Mouse (Mus musculus) forebrain, postnatal 0 days (tissue): Measurements from ENCODE around the gene Gm6377. TPM values are rescaled to one million over a fixed set of nuclear protein-coding genes. Genes with fewer than 3 reads are reported as not detected.

ENCODE experiments used
- ATAC-seq: fragments of 200-750 bp; cut with Nextera tagmentation; 2 replicates; pipeline ENCODE4 v1.8.0; 2017; ENCODE audit warnings: mild to moderate bottlenecking, moderate library complexity
- DNase-seq: peaks from one replicate; pipeline ENCODE4 v3.0.0-alpha.2; 2015
- H3K27ac ChIP-seq: fragments of 300-500 bp; sonication (generic); 2 replicates; pipeline ENCODE4 v1.5.1; 2014; ENCODE audit warnings: low read depth, mild to moderate bottlenecking, antibody characterized with exemption, low read length, moderate library complexity, mixed read lengths
- H3K27me3 ChIP-seq: fragments of 300-500 bp; sonication (generic); 2 replicates; pipeline ENCODE4 v1.6.1; 2014; ENCODE audit warnings: mild to moderate bottlenecking, low read length, mixed read lengths; ENCODE audit not compliant: insufficient read depth
- H3K36me3 ChIP-seq: fragments of 300-500 bp; sonication (generic); 2 replicates; pipeline ENCODE4 v1.6.1; 2014; ENCODE audit warnings: mild to moderate bottlenecking, moderate library complexity; ENCODE audit not compliant: insufficient read depth
- H3K4me1 ChIP-seq: fragments of 300-500 bp; sonication (generic); 2 replicates; pipeline ENCODE4 v1.6.1; 2014; ENCODE audit warnings: antibody characterized with exemption; ENCODE audit not compliant: insufficient read depth
- H3K4me2 ChIP-seq: fragments of 300-500 bp; sonication (generic); 2 replicates; pipeline ENCODE4 v1.6.1; 2014; ENCODE audit warnings: low read depth, mild to moderate bottlenecking, moderate library complexity
- H3K4me3 ChIP-seq: fragments of 300-500 bp; sonication (generic); 2 replicates; pipeline ENCODE4 v1.5.1; 2014; ENCODE audit warnings: low read depth, low read length, mixed read lengths
- H3K9ac ChIP-seq: fragments of 300-500 bp; sonication (generic); 2 replicates; pipeline ENCODE4 v1.6.1; 2014; ENCODE audit warnings: mild to moderate bottlenecking
- H3K9me3 ChIP-seq: fragments of 300-500 bp; sonication (generic); 2 replicates; pipeline ENCODE4 v1.6.1; 2016; ENCODE audit warnings: low read length
- CTCF ChIP-seq: sonication (generic); IDR thresholded peaks from 2 replicates; pipeline ENCODE4 v1.5.1; 2016; ENCODE audit warnings: antibody characterized with exemption, control low read depth, low read depth
- WGBS: fragments of 180-500 bp; shearing (Covaris S2); extraction: QIAGEN DNeasy Blood & Tissue Kit; methylation state at CpG from one replicate; pipeline ENCODE4 v1.1.7; 2014; 5-methylcytosine and 5-hydroxymethylcytosine counted together
- polyA plus RNA-seq: library from polyadenylated mRNA; unstranded; fragments of >200 nt; fragmentation: Nextera tagmentation; extraction: Ambion mirVana; gene quantifications from 2 replicates; pipeline ENCODE4 v1.2.1, GENCODE M21; 2015
- total RNA-seq: library from RNA; depleted of rRNA; stranded (reverse); fragments of >200 nt; gene quantifications from 2 replicates; pipeline ENCODE4 v1.2.3, GENCODE M21; 2014; rRNA removed

The Gm6377 gene
- total RNA-seq (0.38 TPM in 1 of 2 replicates, not detected in the other), polyA plus RNA-seq (0.06 TPM in 2 replicates)

GRCm38 (mm10) chrX:109196468-109196867 is at the start of gene Gm6377:
Gene Gm6377, plus strand, starts transcription at chrX:109196756.
- no peaks in the 10 kb centered on the region for H3K4me1 ChIP-seq
- 74% methylated on average over 4 of the region's 4 CpGs for WGBS

GRCm38 (mm10) chrX:109147108-109147507 is 49.4 kb upstream of the Gm6377 start:
- ATAC-seq (no peak), DNase-seq (no peak)
- Histone ChIP-seq H3K4me1 (no peaks in the 10 kb centered on the region), H3K27ac (no peak overlapping the region), H3K4me2 (no peak overlapping the region), H3K27me3 (no peaks in the 10 kb centered on the region), H3K9ac (no peak overlapping the region), H3K9me3 (no peaks in the 10 kb centered on the region), H3K4me3 (no peak overlapping the region), H3K36me3 (no peaks in the 10 kb centered on the region)
- WGBS, result 89% methylated on average over 3 of the region's 3 CpGs
- TF ChIP-seq CTCF, result no peak

More at GRCm38 (mm10) chrX:109196468-109196867, at the start of gene Gm6377:
- H3K27ac ChIP-seq, result no peak within 1 kb of the TSS
- no peak for ATAC-seq
- no peak within 1 kb of the TSS for H3K4me3 ChIP-seq
- H3K9me3 ChIP-seq, result no peaks in the 10 kb centered on the region
- TF ChIP-seq CTCF, result no peak
- H3K9ac ChIP-seq, result no peak within 1 kb of the TSS
- no peaks in the 10 kb centered on the region for H3K36me3 ChIP-seq
- H3K4me2 ChIP-seq, result no peak within 1 kb of the TSS
- no peaks in the 10 kb centered on the region for H3K27me3 ChIP-seq
- no peak for DNase-seq

GRCm38 (mm10) chrX:109151228-109151627 is 45.3 kb upstream of the Gm6377 start:
- Histone ChIP-seq H3K9ac (no peak overlapping the region), H3K27ac (no peak overlapping the region), H3K9me3 (no peaks in the 10 kb centered on the region), H3K4me3 (no peak overlapping the region), H3K4me1 (no peaks in the 10 kb centered on the region), H3K36me3 (no peaks in the 10 kb centered on the region), H3K4me2 (no peak overlapping the region), H3K27me3 (no peaks in the 10 kb centered on the region)
- TF ChIP-seq CTCF, result no peak
- 94% methylated on average over 2 of the region's 2 CpGs for WGBS
- DNase-seq (no peak), ATAC-seq (no peak)

- H3K4me1 ChIP-seq, result no peaks in the 10 kb centered on the region
- H3K4me2 ChIP-seq, result no peak overlapping the region
- H3K4me3 ChIP-seq, result no peak overlapping the region
- H3K36me3 ChIP-seq, result no peaks in the 10 kb centered on the region
- no peaks in the 10 kb centered on the region for H3K27me3 ChIP-seq
- 79% methylated on average over 1 of the region's 1 CpGs for WGBS
- no peak overlapping the region for H3K27ac ChIP-seq
- H3K9ac ChIP-seq, result no peak overlapping the region
- TF ChIP-seq CTCF, result no peak
- ATAC-seq (no peak), DNase-seq (no peak)
- H3K9me3 ChIP-seq, result no peaks in the 10 kb centered on the region
Measured at GRCm38 (mm10) chrX:109160326-109160725, 36.2 kb upstream of the Gm6377 start.

- WGBS, result 75% methylated on average over 4 of the region's 4 CpGs
- no peaks in the 10 kb centered on the region for H3K9me3 ChIP-seq
- H3K27me3 ChIP-seq, result no peaks in the 10 kb centered on the region
- TF ChIP-seq CTCF, result no peak
- no peaks in the 10 kb centered on the region for H3K36me3 ChIP-seq
- H3K27ac ChIP-seq, result no peak overlapping the region
- no peak overlapping the region for H3K9ac ChIP-seq
- no peaks in the 10 kb centered on the region for H3K4me1 ChIP-seq
- ATAC-seq (no peak), DNase-seq (no peak)
- no peak overlapping the region for H3K4me3 ChIP-seq
- no peak overlapping the region for H3K4me2 ChIP-seq
Measured at GRCm38 (mm10) chrX:109160901-109161300, 35.7 kb upstream of the Gm6377 start.

GRCm38 (mm10) chrX:109175038-109175437 is 21.5 kb upstream of the Gm6377 start:
- WGBS, result 64% methylated on average over 2 of the region's 2 CpGs
- no peak overlapping the region for H3K9ac ChIP-seq
- no peaks in the 10 kb centered on the region for H3K36me3 ChIP-seq
- ATAC-seq, result no peak
- no peak for TF ChIP-seq CTCF
- no peaks in the 10 kb centered on the region for H3K4me1 ChIP-seq
- no peak for DNase-seq
- H3K4me3 ChIP-seq, result no peak overlapping the region
- H3K9me3 ChIP-seq, result no peaks in the 10 kb centered on the region
- H3K4me2 ChIP-seq, result no peak overlapping the region
- H3K27me3 ChIP-seq, result no peaks in the 10 kb centered on the region
- no peak overlapping the region for H3K27ac ChIP-seq

- no peaks in the 10 kb centered on the region for H3K9me3 ChIP-seq
- H3K27me3 ChIP-seq, result no peaks in the 10 kb centered on the region
- WGBS, result 36% methylated on average over 3 of the region's 3 CpGs
- TF ChIP-seq CTCF, result no peak
- ATAC-seq, result peak; percentile 61; the same call in 1 of the 2 replicates
- no peaks in the 10 kb centered on the region for H3K36me3 ChIP-seq
- DNase-seq, result no peak
- no peak overlapping the region for H3K4me2 ChIP-seq
- no peak overlapping the region for H3K27ac ChIP-seq
- H3K4me3 ChIP-seq, result no peak overlapping the region
- H3K4me1 ChIP-seq, result no peaks in the 10 kb centered on the region
- H3K9ac ChIP-seq, result no peak overlapping the region
Measured at GRCm38 (mm10) chrX:109175470-109175869, 21.1 kb upstream of the Gm6377 start.
